Mouse (Mus musculus) adrenal gland, adult 2 months (tissue): ENCODE results near the gene Ugt8a. TPM values are rescaled to one million over a fixed set of nuclear protein-coding genes. Genes with fewer than 3 reads are reported as not detected.

Source experiments
- DNase-seq: peaks from one replicate; pipeline ENCODE4 v3.0.0; 2021
- polyA plus RNA-seq: library from polyadenylated mRNA; depleted of rRNA; stranded (reverse); fragments of >200 nt; gene quantifications from 2 replicates; pipeline ENCODE4 v1.2.3, GENCODE M21; 2012
- total RNA-seq, 2 experiments: library from RNA; stranded (reverse); gene quantifications; 2 replicates each; pipeline ENCODE4 v1.2.3; 2021

The Ugt8a gene
- total and polyA plus RNA-seq, 3 experiments, result 0.21 TPM; not detected in 2

DNA sequence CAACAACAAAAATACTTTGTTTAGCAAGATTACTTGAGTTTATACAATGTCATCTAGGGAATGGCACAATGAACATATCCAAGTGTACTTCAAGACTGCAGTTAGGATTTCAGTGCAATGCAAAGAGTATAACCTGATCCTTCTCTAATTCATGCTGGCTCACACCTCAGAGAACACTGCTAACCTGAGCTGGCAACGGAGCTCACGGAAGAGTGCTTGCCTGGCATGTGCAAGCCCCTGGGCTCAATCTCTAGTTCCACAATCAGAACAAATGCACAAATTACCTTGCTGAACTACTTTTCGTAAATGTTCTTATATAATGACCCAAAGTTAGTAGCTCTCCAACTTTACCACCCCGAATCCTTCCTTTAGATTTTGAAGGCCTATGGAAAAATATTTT is 68.5 kb downstream of the Ugt8a start:
- DNase-seq, result no peak

DNA sequence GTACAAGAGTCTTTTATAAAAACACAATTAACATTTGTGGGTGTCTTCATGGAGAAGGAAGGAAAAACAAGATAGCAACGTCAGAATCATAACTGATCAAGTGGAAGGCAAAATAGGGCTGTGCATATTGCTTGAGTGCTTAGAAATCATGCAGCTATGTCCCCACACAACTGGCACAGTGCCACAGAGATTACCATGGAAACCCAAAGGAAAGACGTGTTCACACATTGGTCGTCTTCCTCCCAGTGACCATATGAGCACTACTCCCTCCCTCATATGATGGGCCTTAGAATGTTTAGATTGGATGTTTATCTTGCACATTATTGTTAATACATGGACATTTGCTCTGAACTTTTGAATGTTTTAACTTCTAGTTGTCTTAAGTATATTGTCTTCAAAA is 76.8 kb downstream of the Ugt8a start:
- no peak for DNase-seq

DNA sequence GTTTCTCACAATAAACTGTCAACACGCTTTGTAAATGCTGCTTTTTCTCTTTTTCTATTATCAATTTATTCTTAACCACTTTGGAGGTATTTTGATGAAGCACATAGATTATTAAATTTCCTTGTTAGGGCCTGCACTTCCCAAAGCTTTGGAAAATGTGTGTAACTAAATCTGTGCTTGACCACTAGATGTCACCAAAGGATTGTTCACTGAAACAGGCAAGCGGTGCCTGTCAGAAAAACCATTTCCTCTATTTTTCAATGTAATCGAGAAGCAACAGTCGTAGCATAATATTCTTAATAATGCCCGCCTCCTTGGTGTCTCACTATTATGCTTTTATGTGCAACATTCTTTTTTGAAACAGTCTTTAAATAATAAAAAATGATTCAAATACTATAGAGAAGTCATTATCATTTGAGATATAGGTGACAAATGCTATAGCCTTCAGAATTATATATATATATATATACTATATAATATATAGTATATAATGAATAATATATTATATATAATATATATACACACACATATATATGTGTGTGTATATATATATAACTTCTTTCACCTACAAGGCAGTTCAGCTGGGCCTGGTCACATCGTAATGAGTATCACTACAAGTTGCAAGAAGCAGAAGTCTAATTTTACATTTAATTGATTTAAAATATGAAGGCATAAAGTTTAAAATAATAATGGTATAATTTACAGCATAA is 89.1 kb downstream of the Ugt8a start:
- DNase-seq, result peak; percentile 10

DNA sequence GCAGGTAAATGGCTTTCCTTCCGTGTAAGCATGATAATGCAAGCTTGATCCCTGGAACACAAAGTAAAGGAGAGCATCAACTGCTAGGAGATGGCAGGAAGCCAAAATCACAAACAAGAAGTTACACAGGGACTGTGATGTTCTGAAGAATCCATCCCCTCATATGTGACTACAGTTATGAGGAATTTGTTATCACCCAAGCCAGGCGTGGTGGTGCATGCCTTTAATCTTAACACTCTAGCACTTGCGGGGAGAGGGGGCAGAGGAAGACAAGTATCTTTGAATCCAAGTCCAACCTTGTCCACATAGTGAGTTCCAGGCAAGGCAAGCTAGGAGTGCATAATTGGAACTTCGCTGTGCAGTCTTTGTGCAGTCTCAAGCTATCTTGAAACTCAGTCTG is 110.4 kb downstream of the Ugt8a start:
- DNase-seq, result no peak

DNA sequence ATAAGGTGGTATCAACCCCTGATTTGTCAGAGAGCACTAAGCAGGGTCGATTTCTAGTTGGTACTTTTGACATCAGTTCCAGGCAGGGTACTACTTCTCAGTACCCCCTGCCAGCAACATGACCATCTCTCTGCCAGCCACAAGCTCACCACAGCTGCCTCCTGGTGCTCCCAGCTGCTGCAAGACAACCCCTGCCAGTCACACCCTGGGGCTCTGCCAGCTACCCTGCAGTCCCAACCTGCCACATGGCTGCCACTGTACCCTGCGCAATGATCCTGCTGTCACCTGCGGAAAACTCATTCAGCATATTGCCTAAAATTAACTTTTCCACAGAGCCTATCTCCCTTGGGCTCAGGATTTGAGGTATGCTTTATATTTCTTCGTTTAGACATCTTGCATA is 111.2 kb downstream of the Ugt8a start:
- no peak for DNase-seq

DNA sequence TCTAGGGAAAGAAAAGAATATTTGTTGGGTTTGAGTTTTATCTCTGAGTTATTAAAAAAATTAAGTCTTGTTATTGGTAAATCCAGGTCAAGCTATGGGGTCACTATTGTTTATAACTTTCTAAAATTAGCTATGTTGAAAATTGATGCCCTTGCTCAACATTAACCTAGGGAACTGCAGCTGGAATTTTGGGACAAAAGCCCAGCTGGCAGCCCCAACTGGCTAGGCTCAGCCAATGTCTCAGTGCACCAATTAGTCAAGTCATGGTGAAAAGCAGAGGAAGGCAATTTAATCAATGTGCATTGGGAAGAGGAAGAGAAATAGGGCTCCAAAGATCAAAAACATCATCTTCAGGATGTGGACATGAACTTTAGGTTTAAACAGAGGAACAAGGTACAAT is 118.7 kb downstream of the Ugt8a start:
- no peak for DNase-seq
